Mouse (Mus musculus) activated CD4-positive, CD25-positive, alpha-beta regulatory T cell, adult 4 months (primary cell): Measurements from ENCODE around the gene Gm49337. TPM values are rescaled to one million over a fixed set of nuclear protein-coding genes. Genes with fewer than 3 reads are reported as not detected.
A peak's percentile ranks its signal among the peaks of the same experiment; 100 is the strongest.
"Not testable (repeated sequence)": the region's sequence is repeated elsewhere in the genome, so short reads cannot be mapped to it uniquely, and the experiment has no call there.

ENCODE experiments used
- ATAC-seq: one replicate; pipeline ENCODE4 v1.8.0; 2017
- polyA plus RNA-seq, 2 experiments: library from polyadenylated mRNA; unstranded; fragments of 100-300 nt; shearing (Covaris generic); gene quantifications; one replicate each; pipeline ENCODE4 v1.2.1; 2017

Gm49337 gene
- polyA plus RNA-seq, 2 experiments from 2014 or later = not detected

GRCm38 (mm10) chr4:116215895-116216605 lies 42.9 kb downstream of the Gm49337 start:
- ATAC-seq = no peak

DNA sequence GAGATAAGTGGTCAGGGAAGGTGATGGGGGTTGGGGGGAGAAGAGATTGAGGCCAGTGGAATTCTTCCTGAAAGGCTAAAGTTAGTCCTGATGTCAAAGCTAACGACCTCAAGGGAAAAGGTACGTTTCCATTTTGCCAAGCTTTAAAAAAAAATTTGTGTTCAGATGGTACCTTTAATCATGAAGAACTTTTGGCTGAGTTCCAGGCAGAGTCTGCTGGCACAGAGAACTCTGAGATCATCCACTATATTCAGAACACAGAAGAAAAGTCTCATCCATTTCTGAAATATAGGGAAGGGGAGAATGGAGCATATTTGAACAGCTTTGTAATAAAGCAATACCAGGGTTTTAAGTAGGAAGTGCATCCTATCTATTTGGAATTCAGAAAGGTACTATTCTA lies 43.9 kb downstream of the Gm49337 start:
- ATAC-seq = no peak

DNA sequence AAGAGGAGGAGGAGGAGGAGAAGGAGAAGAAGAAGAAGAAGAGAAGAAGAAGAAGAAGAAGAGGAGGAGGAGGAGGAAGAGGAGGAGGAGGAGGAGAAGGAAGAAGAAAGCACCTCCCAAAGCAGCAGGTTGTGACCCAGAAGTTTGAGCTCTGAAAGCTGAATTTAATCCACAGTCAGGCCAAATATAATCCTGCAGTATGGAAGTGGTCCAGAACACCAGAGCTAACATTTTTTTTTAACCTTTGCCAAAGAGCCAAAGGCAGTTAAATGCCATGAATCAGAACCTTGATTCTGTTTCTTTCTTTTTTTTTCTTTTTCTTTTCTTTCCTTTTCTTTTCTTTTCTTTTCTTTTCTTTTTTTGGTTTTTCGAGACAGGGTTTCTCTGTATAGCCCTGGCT lies 44.5 kb downstream of the Gm49337 start:
- not testable (repeated sequence) for ATAC-seq

DNA sequence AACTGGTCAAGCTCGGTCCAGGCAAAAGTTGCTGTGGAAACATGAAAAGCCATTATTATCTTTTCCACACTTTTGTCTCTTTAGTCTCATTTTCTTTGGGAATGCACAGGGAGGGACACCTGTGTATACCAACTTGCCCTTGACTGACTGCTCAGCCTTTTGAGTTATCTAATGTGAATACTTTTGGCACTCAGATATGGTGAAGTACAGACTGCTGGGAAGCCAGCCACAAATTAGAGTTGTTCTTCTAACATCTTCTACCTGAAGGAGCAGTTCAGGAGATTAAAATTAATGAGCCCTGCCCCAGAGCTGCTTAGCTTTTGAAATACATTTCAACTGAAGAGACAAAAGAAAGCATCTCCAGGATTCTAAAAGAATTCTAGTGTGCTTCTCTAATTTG lies 45.9 kb downstream of the Gm49337 start:
- ATAC-seq = no peak

GRCm38 (mm10) chr4:116220071-116220650 lies 47.0 kb downstream of the Gm49337 start:
- ATAC-seq = no peak

DNA sequence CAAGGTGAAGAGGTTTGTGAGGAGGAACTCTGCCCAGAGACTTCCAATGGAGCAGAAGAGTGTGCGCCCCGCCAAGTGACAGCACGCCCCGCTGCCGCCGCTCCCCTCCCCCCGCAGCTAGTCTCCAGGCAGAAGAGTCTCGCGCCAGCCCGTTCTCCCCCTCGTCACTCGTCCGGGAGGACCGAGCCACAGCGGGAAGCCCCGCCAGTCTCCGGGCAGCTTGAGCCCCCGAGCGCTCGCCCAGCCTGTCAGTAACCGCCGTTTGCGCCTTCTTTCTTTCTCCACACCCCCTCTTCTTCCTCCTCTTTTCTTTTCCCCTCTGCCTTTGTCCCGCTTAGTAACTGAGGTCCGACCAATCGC lies 47.6 kb downstream of the Gm49337 start:
- peak; percentile 28 for ATAC-seq

GRCm38 (mm10) chr4:116221140-116221851 lies 48.1 kb downstream of the Gm49337 start, which contains the start of gene Pik3r3:
Gene Pik3r3 (plus strand): TSS chr4:116221618.
- peak; percentile 98 for ATAC-seq

- ATAC-seq = no peak
Measured at GRCm38 (mm10) chr4:116221996-116222842, 49.0 kb downstream of the Gm49337 start.

DNA sequence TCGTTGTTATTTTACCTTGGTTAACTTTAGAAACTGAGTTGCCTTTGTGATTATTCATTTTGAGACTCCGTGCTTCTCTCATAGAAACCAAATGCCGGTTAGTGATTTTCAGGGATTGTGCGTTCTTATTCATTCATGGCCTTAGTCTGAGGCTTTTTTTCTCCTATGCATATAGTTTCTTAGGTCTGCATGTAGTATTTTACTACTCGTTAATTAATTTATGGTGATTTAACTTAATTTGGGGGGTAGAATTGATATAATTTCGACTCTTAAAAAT lies 49.6 kb downstream of the Gm49337 start:
- no peak for ATAC-seq

DNA sequence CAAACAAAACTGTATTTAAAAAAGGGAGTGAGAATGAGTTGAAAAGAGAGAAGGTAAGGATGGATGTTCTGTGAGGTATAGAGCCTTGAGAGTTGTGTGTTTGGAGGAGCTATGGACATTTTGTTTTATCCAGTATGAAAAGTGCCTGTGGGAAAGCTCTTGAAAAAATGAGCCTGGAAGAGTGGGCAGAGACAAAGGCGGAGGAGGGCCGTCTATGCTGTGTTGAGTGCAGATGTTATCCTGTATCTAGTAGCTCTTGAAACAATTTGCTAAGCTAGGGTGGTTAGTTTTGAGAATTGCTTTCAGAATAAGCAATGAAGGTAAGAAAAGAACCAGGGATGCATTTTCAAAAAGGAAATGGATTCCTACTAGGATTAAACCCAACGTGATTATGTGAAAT lies 70.2 kb downstream of the Gm49337 start:
- no peak for ATAC-seq

- no peak for ATAC-seq
Measured at GRCm38 (mm10) chr4:116244240-116244639, 71.1 kb downstream of the Gm49337 start.

DNA sequence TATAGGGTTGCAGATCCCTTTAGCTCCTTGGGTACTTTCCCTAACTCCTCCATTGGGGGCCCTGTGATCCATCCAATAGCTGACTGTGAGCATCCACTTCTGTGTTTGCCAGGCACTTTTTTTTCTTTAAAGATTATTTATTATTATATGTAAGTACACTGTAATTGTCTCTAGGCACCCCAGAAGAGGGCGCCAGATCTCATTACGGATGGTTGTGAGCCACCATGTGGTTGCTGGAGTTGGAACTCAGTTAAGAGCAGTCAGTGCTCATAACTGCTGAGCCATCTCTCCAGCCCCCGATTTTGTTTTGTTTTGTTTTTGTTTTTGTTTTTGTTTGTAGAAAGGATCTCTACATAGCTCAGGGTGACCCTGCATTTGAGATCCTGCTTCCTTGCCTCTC lies 72.7 kb downstream of the Gm49337 start:
- not testable (repeated sequence) for ATAC-seq

GRCm38 (mm10) chr4:116249986-116250385 lies 76.8 kb downstream of the Gm49337 start:
- no peak for ATAC-seq

DNA sequence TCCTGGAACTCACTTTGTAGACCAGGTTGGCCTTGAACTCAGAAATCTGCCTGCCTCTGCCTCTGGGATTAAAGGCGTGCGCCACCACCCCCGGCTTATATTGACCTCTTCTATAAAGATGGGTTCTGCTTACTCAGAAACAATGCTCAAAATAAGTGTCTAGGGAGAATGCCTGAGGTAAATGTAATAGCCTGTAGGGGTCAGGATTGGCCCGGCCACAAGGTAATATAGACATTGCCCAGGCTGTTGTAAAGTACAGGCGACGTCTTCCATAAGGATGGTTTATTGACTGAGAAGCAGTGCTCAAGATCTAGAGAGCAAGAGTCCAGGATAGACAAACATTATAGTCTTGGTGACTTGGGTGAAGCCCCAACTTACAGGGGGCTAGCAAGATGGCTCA lies 95.0 kb downstream of the Gm49337 start:
- ATAC-seq = no peak

- ATAC-seq = no peak
Measured at GRCm38 (mm10) chr4:116282211-116282610, 109.0 kb downstream of the Gm49337 start.

DNA sequence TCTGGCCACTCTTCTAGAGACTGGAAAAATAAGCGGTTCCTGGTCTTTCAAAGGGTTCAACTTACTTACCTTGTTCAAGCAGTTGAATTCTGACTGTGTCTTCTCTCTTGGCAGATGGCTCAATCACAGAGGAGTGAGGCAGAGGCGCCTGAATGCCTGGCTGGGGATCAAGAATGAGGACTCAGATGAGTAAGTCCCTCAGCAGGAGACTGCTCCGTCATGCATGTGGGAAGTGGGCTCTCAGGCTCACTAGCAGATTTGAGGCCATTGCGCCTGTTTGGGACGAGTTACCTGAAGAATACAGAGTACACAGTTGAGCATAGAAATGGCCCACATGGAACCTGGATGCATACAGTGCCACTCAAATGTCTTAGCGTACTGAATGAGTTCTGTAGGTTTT lies 118.4 kb downstream of the Gm49337 start:
- ATAC-seq = no peak

DNA sequence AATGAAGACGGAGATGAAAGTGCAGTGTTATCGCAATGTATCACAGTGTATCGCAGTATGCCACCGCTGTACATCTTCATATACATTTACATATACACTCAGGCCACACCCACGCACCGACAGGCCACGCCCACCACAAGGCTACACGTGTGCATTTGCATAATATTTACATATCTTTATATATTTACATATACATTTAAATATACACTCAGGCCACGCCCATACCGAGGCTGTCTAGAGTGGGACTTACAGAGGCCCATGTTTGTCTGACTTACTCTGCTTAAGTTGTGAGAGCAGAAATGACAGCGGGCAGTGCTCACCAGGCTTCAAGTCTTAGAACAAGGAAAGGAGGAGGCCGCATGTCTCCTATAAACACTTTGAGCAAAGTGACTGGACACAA lies 120.1 kb downstream of the Gm49337 start:
- ATAC-seq = no peak

- ATAC-seq = no peak
Measured at GRCm38 (mm10) chr4:116300878-116301355, 127.7 kb downstream of the Gm49337 start.

DNA sequence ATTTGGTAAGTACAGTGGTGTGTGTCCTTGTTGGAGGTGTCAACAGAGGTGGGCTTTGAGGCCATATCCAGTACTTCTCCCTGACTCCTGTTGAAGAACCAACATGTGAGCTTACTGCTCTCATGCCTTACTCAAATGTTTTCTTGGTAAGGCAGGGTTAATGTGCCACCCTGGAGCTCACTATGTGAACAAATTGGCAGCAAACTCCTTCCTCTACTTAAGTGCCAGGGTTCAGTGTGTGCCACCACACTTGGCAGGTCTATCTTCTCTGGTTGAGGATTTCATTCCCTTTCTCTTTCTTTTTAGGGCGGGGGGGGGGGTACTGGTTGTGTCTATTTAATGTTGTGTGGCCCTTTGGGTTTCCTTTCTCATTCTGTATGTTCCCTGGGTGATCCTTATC lies 131.4 kb downstream of the Gm49337 start:
- no peak for ATAC-seq

GRCm38 (mm10) chr4:116317575-116317974 lies 144.4 kb downstream of the Gm49337 start:
- ATAC-seq = no peak

GRCm38 (mm10) chr4:116322127-116322526 lies 148.9 kb downstream of the Gm49337 start:
- ATAC-seq = no peak

- ATAC-seq = no peak
Measured at GRCm38 (mm10) chr4:116329256-116329655, 156.1 kb downstream of the Gm49337 start.

- no peak for ATAC-seq
Measured at GRCm38 (mm10) chr4:116336294-116336693, 163.1 kb downstream of the Gm49337 start.
